Mouse (Mus musculus) right cerebral cortex, adult 18-20 months (tissue): Measurements from ENCODE around the gene Kiss1r.

ENCODE experiments used
- DNase-seq: peaks from one replicate; pipeline ENCODE4 v3.0.0; 2022; ENCODE audit warnings: mixed read lengths

Kiss1r gene

DNA sequence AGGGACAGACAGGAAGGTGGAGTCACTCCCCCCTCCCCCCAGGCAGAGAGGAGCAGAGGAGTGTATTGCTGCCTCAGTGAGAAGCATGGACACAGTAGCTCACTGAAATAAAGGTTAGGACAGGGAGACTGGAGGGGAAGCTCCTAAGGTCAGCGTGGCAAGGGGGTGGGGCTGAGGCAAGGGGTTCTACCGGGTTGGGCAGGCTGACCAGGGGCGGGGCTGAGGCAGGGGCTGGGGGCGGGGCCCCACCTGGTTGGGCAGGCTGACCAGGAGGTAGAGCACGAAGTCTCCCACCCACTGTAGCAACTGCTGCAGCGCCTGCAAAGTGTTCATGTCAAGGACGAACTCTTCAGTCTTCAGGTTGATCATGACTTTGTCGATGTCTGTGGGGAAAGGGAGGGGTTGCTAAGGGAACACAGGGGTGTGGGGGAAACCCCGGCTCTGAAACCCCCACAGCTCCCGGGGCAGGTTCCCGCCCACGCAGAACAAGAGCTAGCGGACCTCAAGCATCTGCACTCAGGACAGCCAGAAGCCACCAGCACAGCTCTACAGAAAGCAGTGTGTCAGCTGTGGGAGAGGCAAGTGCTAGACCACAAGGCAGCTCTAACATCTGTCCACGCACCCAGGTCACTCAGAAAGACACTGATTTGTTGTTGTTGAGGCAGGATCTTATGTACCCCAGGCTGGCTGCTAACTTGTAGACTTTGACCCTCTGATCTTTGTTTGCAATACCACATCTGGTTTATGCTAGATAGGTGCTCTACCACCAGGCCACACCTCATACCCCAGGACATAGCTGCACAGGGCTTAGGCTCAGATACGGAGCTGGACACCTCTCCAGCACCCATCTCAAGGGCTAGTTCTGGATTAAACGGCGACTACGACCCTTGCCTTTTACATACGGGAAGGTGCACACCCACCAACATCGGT lies 19.2 kb upstream of the Kiss1r start:
- no peak for DNase-seq

DNA sequence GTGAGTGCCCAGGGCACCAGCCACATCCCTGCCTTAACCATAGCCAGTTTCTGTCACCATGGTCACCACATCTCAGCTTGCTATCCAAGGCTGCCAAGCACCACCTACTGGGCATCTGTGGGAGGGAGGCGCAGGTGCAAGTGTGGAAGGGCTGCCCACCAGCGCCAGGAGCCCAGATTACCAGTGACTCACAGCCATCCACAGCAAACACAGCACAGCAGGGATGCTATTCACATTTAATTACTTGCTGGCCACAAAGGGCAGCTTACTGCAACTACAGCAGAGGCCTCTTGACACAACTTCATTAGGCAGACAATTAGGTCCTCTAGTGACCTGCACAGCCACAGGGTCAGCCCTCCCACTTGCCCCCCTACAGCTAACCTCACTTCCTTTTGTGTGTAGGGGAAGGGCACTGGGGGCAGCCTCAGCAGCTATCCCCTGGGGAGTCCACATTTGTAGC lies 15.8 kb upstream of the Kiss1r start:
- peak; percentile 91 for DNase-seq

DNA sequence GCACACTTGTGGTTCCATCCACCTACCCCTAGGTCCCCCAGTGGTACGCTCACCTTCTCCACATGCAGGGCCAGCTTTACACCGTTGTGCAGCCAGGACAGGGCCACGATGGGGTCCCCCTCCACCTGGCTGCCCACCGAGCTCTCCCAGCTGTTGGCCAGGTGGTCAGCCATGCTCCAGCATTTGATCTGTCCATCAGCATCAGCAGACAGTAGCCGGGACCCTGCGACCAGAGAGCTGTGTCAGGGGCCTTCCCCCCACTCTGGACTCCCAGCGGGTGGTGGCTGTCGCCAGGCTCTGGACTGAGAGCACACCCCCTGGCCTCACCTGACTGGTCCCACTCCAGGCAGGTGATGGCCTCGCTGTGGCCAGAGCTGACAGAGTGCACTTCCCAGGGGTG lies 10.1 kb upstream of the Kiss1r start:
- no peak for DNase-seq

- DNase-seq: no peak
These were observed 9.4 kb upstream of the Kiss1r start for GRCm38 (mm10) chr10:79907415-79907814.

DNA sequence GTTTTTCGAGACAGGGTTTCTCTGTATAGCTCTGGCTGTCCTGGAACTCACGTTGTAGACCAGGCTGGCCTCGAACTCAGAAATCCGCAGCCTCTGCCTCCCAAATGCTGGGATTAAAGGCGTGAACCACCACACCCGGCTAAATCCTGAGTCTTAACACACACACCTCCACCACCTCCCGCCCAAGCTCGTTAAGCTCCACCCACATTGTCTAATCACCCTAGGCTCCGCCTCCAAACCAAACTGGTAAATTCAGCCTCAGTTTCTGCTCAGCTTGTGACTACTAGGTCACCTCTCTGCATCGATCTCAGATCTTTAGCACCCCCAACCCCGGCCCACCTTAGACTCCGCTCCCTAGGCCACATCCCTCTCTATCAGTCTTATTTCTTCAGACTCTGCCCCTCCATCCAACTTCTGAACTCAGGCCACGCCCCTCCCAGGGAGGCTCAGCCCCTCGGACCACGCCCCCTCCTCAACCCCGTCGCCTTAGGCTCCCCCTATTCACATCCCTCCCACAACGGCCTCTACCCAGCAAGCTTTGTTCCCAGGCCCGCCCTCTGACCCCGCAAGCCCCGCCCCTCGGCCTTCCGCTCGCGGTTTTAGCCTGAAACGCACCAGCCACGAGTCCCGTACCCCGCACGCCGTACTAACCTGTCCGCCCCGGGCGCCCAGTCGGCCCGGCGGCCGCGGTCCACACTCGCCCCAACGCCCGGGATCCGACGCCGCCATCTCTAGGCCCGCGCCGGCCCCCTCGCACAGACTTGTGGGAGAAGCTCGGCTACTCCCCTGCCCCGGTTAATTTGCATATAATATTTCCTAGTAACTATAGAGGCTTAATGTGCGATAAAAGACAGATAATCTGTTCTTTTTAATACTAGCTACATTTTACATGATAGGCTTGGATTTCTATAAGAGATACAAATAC lies 8.3 kb upstream of the Kiss1r start, which contains the start of gene Med16:
Med16 (minus strand) TSS at position 757 of the 925 bp plus-strand sequence.
- DNase-seq: peak; percentile 95

GRCm38 (mm10) chr10:79909092-79909922 lies 7.5 kb upstream of the Kiss1r start:
- peak; percentile 61 for DNase-seq

DNA sequence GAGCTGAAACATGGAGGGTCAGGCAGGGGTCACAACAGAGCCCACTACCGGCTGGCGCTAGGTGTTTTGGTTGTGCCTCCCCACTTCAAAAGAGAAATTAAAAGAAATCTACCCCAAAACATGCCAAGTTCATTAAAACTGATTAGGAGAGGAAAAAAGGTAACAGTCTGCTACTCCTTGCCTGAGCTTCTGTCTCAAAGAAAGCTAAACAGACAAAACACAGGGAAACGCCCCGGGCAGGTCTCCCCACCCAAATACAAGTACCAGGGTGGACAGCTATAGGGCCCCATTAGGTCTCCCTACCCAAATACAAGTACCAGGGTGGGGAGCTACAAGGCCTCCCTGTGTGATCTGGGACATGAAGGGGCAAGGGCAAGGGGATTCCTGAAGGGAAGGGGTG lies 6.2 kb upstream of the Kiss1r start, which contains the start of gene Gm26602:
Gm26602 (plus strand) TSS at position 301 of the 400 bp plus-strand sequence.
- no peak for DNase-seq

DNA sequence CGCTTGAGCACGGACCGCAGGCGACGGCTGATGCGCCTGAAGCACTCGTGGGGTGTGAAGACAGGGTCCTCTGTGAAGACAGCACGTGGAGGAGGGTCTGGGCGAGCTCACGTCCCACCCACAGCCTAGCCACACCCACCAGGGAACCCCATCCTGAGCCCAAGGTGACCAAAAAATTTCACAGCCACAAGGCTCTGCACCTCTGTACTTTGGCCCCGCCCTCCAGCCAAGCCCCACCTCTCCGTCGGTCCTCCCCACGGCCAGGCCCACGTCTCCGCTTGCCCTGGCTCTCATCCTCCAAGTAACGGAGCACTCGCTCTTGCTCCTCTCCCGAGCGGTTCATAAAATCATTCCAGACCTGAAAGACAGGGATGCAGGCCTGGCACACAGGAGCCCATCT lies 4.4 kb upstream of the Kiss1r start:
- no peak for DNase-seq

GRCm38 (mm10) chr10:79914131-79914947 lies 2.4 kb upstream of the Kiss1r start:
- no peak for DNase-seq

GRCm38 (mm10) chr10:79914948-79915596 lies 1.7 kb upstream of the Kiss1r start:
- no peak for DNase-seq

DNA sequence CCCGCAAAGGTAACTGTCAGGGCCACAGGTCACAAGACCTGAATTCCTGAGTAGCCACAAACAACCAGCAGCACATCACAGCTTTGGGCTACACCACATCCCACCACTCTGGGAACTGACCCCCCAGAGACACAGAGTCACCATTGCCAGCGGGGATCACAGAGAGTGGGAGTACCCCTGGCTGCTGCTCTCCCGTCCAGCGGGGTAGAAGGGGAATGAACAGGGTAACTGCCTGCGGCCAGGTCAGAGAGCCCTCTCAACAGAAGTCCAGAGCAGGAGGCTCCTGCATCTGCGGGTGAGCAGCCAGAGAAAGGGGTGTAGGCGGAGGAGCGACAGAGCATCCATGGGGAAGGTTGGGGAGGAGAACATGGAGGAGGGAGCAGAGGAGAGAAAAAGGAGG lies 690 bp upstream of the Kiss1r start:
- peak; percentile 66 for DNase-seq

- DNase-seq: no peak
These were observed 845 bp downstream of the Kiss1r start for GRCm38 (mm10) chr10:79917532-79918100.

- no peak for DNase-seq
These were observed 1.7 kb downstream of the Kiss1r start for GRCm38 (mm10) chr10:79918231-79919078.

DNA sequence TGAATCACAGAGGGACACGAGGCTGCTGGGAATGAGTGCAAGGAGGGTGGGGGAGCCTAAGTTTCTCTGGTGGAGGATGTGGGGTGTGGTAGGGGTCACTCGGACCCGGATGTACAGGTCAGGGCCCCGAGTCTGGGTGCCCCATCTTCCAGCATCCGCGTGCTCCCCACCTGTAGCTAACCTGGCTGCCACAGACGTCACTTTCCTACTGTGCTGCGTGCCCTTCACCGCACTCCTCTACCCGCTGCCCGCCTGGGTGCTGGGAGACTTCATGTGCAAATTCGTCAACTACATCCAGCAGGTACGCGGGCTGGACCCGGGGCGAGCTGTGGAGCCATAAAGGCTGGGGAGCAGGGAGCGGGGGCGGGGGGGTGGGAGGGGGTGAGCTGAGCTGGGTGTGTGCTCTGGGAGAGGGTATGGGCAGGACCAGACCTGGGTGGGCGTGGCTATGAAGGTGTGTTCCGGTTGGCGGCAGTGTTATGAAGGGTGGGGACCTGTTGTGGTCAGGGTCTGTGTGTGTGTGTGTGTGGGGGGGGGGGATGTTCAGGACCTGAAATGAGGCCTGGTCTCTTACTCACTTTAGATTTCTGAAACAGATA lies 2.6 kb downstream of the Kiss1r start:
- no peak for DNase-seq

GRCm38 (mm10) chr10:79920056-79920890 lies 3.5 kb downstream of the Kiss1r start:
- DNase-seq: no peak

GRCm38 (mm10) chr10:79920958-79921535 lies 4.3 kb downstream of the Kiss1r start, which contains the start of gene R3hdm4:
Gene R3hdm4 (minus strand): TSS chr10:79921208.
- DNase-seq: no peak

DNA sequence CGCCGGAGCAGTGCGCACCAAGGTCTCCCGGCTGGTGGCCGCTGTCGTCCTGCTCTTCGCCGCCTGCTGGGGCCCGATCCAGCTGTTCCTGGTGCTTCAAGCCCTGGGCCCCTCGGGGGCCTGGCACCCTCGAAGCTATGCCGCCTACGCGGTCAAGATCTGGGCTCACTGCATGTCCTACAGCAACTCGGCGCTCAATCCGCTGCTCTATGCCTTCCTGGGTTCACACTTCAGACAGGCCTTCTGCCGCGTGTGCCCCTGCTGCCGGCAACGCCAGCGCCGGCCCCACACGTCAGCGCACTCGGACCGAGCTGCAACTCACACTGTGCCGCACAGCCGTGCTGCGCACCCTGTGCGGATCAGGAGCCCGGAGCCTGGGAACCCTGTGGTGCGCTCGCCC lies 4.8 kb downstream of the Kiss1r start:
- no peak for DNase-seq
